Mouse (Mus musculus): ENCODE results near the gene Mlx. TPM values are rescaled to one million over a fixed set of nuclear protein-coding genes. Genes with fewer than 3 reads are reported as not detected.

Mlx gene
- total RNA-seq, 2 experiments from 2014 or later = 41.6 to 44.3 TPM

DNA sequence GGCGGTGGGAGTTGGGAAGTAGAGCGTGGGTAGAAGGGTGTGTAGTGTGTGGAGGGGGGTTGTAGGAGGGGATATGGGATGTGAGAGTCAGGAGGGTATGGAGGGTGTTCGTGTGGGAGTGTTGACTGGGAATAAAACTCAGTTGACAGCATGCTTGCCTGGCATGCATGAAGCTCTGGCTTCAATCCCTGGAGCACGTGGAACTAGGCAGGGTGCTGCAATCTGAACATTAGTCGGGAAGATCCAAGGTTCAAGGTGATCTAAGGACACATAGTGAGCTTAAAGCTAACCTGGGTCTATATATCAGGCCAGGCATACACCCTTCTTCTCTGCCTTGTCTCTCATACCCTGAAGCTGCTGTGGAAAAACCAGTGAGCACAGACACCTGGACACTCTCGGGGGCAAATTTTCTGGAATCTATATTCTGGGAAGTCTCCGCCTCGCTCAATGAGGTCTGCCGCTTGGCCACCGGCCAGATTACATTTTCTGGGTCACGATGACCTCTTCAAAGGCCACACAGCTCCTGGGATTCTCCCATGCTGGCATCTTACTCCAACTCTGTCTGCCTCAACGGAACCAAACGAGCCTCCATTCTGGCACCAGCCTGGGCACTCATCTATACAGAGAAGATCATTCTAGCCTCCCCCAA is 47.3 kb downstream of the Mlx start:
- DNase-seq (ENCODE audit: low spot score in 2 of 2) = peak in 1 of 2 experiments; percentile 45

DNA sequence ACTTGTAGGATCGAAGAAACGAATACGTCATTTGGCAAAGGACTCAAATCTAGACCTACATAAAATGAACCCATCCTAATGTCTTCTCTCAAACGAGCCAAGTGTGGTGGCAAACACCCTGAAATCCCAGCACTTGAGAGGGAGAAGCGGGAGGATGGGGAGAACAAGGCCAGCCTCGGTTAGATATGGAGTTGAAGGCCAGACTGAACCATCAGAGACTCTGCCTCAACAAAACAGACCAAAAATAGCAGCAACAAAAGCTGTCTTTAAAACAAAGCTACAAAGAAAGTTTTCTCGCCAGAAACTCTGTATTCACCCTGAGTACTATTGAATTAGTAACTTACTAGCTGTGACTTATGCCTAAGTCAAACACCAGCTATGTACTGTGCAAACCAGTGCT is 49.9 kb downstream of the Mlx start:
- DNase-seq (ENCODE audit: low spot score in 2 of 2) = no peak

DNA sequence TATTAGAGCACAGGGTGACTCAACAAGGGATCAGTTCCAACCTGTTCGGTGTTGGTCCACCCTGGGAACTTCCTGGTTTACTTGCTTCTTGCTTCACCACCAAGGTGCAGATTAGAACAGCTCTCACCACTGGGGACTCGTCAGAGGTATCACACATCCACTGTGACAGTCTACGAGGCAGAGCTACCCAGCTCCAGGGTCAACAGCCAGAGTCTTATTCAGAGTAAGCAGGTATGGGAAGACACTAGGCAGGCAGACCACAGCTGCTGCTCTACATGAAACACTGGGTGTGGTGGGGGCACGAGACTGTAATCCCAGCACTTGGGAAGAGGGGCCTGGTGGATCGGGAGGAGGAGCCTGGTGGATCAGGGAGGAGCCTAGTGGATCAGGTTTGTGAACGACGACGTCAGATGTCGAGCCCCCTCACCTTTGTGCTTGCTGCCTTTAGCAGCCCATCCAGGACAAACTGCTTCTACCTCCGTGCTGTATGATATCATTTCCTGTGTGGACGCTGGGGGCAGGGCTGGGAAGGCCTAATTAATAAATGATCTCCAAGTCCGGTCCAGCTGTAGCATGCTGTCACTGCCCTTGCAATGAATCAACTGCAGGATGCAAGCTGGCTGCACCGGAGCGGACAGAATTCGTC is 51.6 kb downstream of the Mlx start:
- DNase-seq (ENCODE audit: low spot score in 2 of 2) = no peak

DNA sequence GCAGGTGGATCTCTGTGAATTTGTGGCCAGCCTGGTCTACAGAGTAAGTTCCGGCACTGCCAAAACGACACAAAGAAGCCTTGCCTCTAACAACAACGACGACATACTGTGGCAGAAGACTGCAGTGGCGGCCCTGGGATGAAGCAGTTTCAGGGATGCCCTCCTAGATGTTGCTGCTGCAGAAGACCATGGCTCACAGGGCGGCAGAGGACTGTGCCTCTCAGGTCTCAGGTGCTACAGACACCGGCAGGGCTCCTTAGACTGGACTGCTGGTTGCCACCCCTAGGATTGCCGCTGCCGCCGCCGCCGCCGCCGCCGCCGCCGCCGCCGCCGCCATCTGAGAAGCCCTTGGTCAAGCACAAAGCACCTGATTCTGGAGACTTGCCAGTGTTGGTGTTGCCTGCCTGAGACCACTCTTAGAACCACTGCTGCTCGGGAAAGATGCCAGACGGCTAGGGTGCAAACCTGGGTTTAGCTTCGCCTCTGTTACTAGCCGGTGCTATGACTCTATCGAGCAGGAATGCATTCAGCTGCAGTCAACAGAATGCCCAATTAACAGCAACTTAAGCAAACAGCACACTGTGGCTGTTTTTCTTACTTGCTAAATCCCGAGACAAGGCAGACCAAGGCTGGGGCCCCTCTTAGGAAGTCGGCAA is 53.2 kb downstream of the Mlx start:
- no peak for DNase-seq (ENCODE audit: low spot score in 2 of 2)

DNA sequence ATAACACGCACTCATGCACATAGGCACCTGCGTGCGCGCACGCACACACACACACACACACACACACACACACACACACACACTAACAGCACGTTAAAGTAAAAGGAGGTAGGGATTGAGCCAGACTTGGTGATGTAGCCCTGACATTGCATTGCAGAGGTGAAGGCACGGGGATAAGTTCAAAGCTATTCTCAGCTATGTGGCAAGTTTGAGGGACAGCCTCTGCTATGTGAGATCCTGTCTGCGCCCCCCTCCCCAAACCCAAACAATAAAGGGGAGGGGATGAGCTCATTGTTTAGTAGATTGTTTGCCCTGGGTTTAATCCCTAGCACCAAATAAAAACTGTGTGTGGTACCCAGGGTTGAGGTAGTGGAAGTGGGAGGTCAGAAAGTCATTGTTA is 54.0 kb downstream of the Mlx start:
- DNase-seq (ENCODE audit: low spot score in 2 of 2) = no peak

Small RNA genes within 50 kb of the gene (microRNA-seq; reads per million reads assigned to microRNA genes)
- gene Gm27626 = 0 reads per million in 2 experiments

Other genes with a start within 250 kb of the Mlx start
- gene Stat5b, start 236.6 kb upstream of the Mlx start, total RNA-seq (2021) = 10 to 100 TPM; 12.1 to 16.2 TPM
- gene Stat5a, start 227.9 kb upstream of the Mlx start, total RNA-seq (2021) = 1 to 10 TPM; 1.1 to 1.8 TPM
- 10 to 100 TPM; 35.5 to 35.9 TPM for gene Stat3, start 147.7 kb upstream of the Mlx start, total RNA-seq (2021)
- 10 to 100 TPM; 15.8 to 16.0 TPM for gene Cavin1, start 116.4 kb upstream of the Mlx start, total RNA-seq (2021)
- gene Atp6v0a1, start 77.8 kb upstream of the Mlx start, total RNA-seq (2021) = 100 to 1,000 TPM; 421 to 426 TPM
- 1 to 10 TPM; 6.9 to 8.6 TPM for gene Naglu, start 17.3 kb upstream of the Mlx start, total RNA-seq (2021)
- gene Hsd17b1, start 8.9 kb upstream of the Mlx start, total RNA-seq (2021) = 1 to 10 TPM in 1 of 2 experiments, under 1 TPM in 1; 0.66 to 1.5 TPM
- 10 to 100 TPM; 24.5 to 25.7 TPM for gene Coasy, start 4.7 kb upstream of the Mlx start, total RNA-seq (2021)
- 1 to 10 TPM; 3.4 to 5.4 TPM for gene Psmc3ip, start 8.2 kb downstream of the Mlx start, total RNA-seq (2021)
- 10 to 100 TPM; 57.2 to 58.1 TPM for gene Retreg3, start 32.6 kb downstream of the Mlx start, total RNA-seq (2021)
- gene Tubg1, start 32.7 kb downstream of the Mlx start, total RNA-seq (2021) = 10 to 100 TPM; 43.7 to 46.5 TPM
- 10 to 100 TPM; 40.2 to 42.7 TPM for gene Tubg2, start 68.6 kb downstream of the Mlx start, total RNA-seq (2021)
- gene Cntnap1, start 83.2 kb downstream of the Mlx start, total RNA-seq (2021) = 100 to 1,000 TPM; 154 to 162 TPM
- 10 to 100 TPM; 15.0 to 15.3 TPM for gene Plekhh3, start 84.1 kb downstream of the Mlx start, total RNA-seq (2021)
- under 1 TPM in 1 of 2 experiments, not detected in 1; 0.18 TPM for gene Ccr10, start 88.2 kb downstream of the Mlx start, total RNA-seq (2021)
- 10 to 100 TPM; 79.0 to 84.0 TPM for gene Ezh1, start 139.2 kb downstream of the Mlx start, total RNA-seq (2021)
- gene Ramp2, start 158.8 kb downstream of the Mlx start, total RNA-seq (2021) = 10 to 100 TPM; 62.2 to 72.8 TPM
- 10 to 100 TPM; 61.8 to 65.6 TPM for gene Vps25, start 166.4 kb downstream of the Mlx start, total RNA-seq (2021)
- 10 to 100 TPM in 1 of 2 experiments, 1 to 10 TPM in 1; 9.8 to 10.4 TPM for gene Wnk4, start 173.3 kb downstream of the Mlx start, total RNA-seq (2021)
- under 1 TPM; 0.30 to 0.47 TPM for gene Cntd1, start 191.7 kb downstream of the Mlx start, total RNA-seq (2021)
- 100 to 1,000 TPM; 102 to 103 TPM for gene Coa3, start 191.8 kb downstream of the Mlx start, total RNA-seq (2021)
- 100 to 1,000 TPM; 211 to 217 TPM for gene Becn1, start 215.0 kb downstream of the Mlx start, total RNA-seq (2021)
- gene Psme3, start 228.9 kb downstream of the Mlx start, total RNA-seq (2021) = 100 to 1,000 TPM; 118 to 127 TPM
- gene Aoc2, start 237.8 kb downstream of the Mlx start, total RNA-seq (2021) = 1 to 10 TPM; 6.3 to 7.0 TPM
- under 1 TPM; 0.36 to 0.47 TPM for gene Aoc3, start 243.3 kb downstream of the Mlx start, total RNA-seq (2021)

Measured in layer of hippocampus, adult 18-20 months (tissue).